Mouse (Mus musculus) forebrain, embryonic 13.5 days (tissue): ENCODE measurements around the gene Gjb4. TPM values are rescaled to one million over a fixed set of nuclear protein-coding genes. Genes with fewer than 3 reads are reported as not detected.
A peak's percentile ranks its signal among the peaks of the same experiment; 100 is the strongest.

ENCODE experiments used
- ATAC-seq: fragments of 200-750 bp; cut with Nextera tagmentation; 2 replicates; pipeline ENCODE4 v1.8.0; 2017
- H3K27ac ChIP-seq: fragments of 300-500 bp; sonication (generic); 2 replicates; pipeline ENCODE4 v1.5.1; 2015; ENCODE audit warnings: inconsistent platforms, mild to moderate bottlenecking, moderate library complexity
- H3K27me3 ChIP-seq: fragments of 300-500 bp; sonication (generic); 2 replicates; pipeline ENCODE4 v1.6.1; 2015; ENCODE audit warnings: mild to moderate bottlenecking, inconsistent platforms
- H3K36me3 ChIP-seq: fragments of 300-500 bp; sonication (generic); 2 replicates; pipeline ENCODE4 v1.6.1; 2015; ENCODE audit warnings: mild to moderate bottlenecking, inconsistent platforms; ENCODE audit not compliant: poor library complexity, severe bottlenecking
- H3K4me1 ChIP-seq: fragments of 300-500 bp; sonication (generic); 2 replicates; pipeline ENCODE4 v1.6.1; 2015; ENCODE audit warnings: inconsistent platforms
- H3K4me2 ChIP-seq: fragments of 300-500 bp; sonication (generic); 2 replicates; pipeline ENCODE4 v1.6.1; 2015; ENCODE audit warnings: inconsistent platforms, mild to moderate bottlenecking, moderate library complexity
- H3K4me3 ChIP-seq: fragments of 300-500 bp; sonication (generic); 2 replicates; pipeline ENCODE4 v1.5.1; 2015; ENCODE audit warnings: mild to moderate bottlenecking, inconsistent platforms
- H3K9ac ChIP-seq: fragments of 300-500 bp; sonication (generic); 2 replicates; pipeline ENCODE4 v1.6.1; 2015; ENCODE audit warnings: mild to moderate bottlenecking, inconsistent platforms
- H3K9me3 ChIP-seq: fragments of 300-500 bp; sonication (generic); replicated peaks from 2 replicates; pipeline ENCODE4 v1.6.1; 2016; ENCODE audit warnings: inconsistent platforms
- WGBS: fragments of 180-500 bp; shearing (Covaris S2); methylation state at CpG from one replicate; pipeline ENCODE4 v1.1.7; 2015; 5-methylcytosine and 5-hydroxymethylcytosine counted together
- polyA plus RNA-seq: library from polyadenylated mRNA; unstranded; fragments of >200 nt; fragmentation: Nextera tagmentation; extraction: Ambion mirVana; gene quantifications from 2 replicates; pipeline ENCODE4 v1.2.1, GENCODE M21; 2015

Gene Gjb4
- polyA plus RNA-seq, 1 experiment from 2014 or later: not detected

DNA sequence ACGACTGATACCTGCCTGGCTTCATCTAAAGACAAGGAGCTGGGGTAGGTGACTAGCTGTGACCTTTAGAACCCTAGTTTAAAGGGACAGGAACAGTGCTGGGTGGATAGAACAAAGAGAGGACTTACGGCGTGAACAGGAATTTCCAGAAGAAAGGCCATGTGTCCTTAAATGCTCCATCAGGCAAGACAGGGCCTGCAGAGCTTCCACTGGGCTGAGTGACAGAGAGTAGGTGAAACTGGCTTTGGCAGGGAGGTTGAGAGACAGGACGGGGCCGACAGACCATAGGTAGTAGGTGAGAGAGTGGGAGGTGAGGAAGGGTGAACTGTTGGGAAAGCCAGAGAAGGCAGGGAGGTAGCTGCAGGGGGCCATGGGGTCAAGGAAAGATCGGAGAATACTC is 12.5 kb downstream of the Gjb4 start:
- no peak overlapping the region for H3K27ac ChIP-seq
- H3K9ac ChIP-seq: no peak overlapping the region
- H3K9me3 ChIP-seq: no peaks in the 10 kb centered on the region
- H3K4me3 ChIP-seq: no peak overlapping the region
- ATAC-seq: no peak
- H3K4me2 ChIP-seq: no peak overlapping the region
- WGBS: 68% methylated on average over 6 of the region's 6 CpGs
- no peaks in the 10 kb centered on the region for H3K4me1 ChIP-seq
- H3K27me3 ChIP-seq: no peaks in the 10 kb centered on the region
- no peaks in the 10 kb centered on the region for H3K36me3 ChIP-seq

DNA sequence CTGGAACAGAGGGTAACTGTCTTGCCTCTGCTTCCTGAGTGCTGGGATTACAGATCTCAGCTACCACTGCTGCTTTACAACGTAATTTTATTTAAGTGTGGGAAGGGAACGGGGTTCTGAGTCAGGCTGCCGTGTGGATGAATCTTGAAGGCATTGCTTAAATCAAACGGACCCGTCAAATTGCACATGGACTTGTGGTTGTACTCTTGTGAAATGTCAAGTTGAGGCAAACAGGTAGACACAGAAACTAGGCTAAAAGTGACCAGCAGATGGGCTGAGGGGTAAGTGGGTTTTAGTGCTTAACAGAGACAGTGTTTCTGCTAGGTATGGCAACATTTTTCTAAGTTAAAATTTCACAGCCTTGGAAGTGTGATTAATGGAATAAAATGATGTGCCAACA is 16.2 kb downstream of the Gjb4 start:
- H3K4me1 ChIP-seq: no peaks in the 10 kb centered on the region
- 0 out of 2 replicates have a peak, but pooled peaks cover 3% of the 10 kb centered on the region for H3K27me3 ChIP-seq
- no peak overlapping the region for H3K4me3 ChIP-seq
- H3K9ac ChIP-seq: no peak overlapping the region
- no peak overlapping the region for H3K4me2 ChIP-seq
- no peaks in the 10 kb centered on the region for H3K36me3 ChIP-seq
- H3K27ac ChIP-seq: no peak overlapping the region
- ATAC-seq: no peak
- WGBS: 94% methylated on average over 5 of the region's 5 CpGs
- H3K9me3 ChIP-seq: no peaks in the 10 kb centered on the region

GRCm38 (mm10) chr4:127334870-127335504 is 18.9 kb downstream of the Gjb4 start:
- Histone ChIP-seq H3K9me3 (no peaks in the 10 kb centered on the region), H3K27ac (no peak overlapping the region), H3K9ac (no peak overlapping the region), H3K4me2 (no peak overlapping the region), H3K4me1 (peaks cover 14% of the 10 kb centered on the region), H3K4me3 (no peak overlapping the region), H3K27me3 (peaks cover 30% of the 10 kb centered on the region), H3K36me3 (no peaks in the 10 kb centered on the region)
- no peak for ATAC-seq
- 58% methylated on average over 5 of the region's 5 CpGs for WGBS

DNA sequence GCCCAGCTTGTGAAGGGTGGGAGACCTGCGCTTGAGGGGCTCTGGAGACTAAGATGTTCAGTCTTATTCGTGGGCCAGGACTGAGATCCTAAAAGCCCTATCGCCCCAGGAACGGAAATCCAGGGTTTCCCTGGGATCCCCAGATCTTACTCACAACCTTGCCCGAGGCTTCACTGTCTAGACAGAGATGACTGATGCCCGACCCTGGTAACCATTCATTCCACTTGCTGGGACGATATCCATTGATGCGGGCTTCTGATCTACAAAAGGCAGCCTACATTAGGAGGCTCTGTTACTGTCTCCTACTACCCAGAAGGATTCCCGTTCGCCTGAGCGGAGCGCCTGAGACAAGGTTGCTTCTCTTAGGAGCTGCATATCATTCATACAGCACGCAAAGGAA is 22.7 kb downstream of the Gjb4 start:
- no peak for ATAC-seq
- Histone ChIP-seq H3K4me3 (no peak overlapping the region), H3K36me3 (no peaks in the 10 kb centered on the region), H3K4me2 (no peak overlapping the region), H3K27ac (no peak overlapping the region), H3K4me1 (peaks cover 20% of the 10 kb centered on the region), H3K9me3 (no peaks in the 10 kb centered on the region), H3K9ac (no peak overlapping the region), H3K27me3 (peaks cover 60% of the 10 kb centered on the region)
- 24% methylated on average over 13 of the region's 13 CpGs for WGBS

- Histone ChIP-seq H3K4me2 (peak within 1 kb of the TSS; percentile 43), H3K4me1 (peaks cover 20% of the 10 kb centered on the region), H3K36me3 (no peaks in the 10 kb centered on the region), H3K4me3 (peak within 1 kb of the TSS; percentile 9), H3K27me3 (peaks cover 67% of the 10 kb centered on the region), H3K9ac (no peak within 1 kb of the TSS), H3K27ac (no peak within 1 kb of the TSS), H3K9me3 (no peaks in the 10 kb centered on the region)
- ATAC-seq: no peak
- WGBS: under 1% methylated on average over 48 of the region's 49 CpGs
These were observed 23.4 kb downstream of the Gjb4 start, which contains the start of gene Gjb3 for GRCm38 (mm10) chr4:127330181-127331100. Gene Gjb3, minus strand, starts transcription at chr4:127330844.

GRCm38 (mm10) chr4:127329751-127330150 is 24.1 kb downstream of the Gjb4 start:
- no peak overlapping the region for H3K9ac ChIP-seq
- H3K4me3 ChIP-seq: peak overlapping the region; percentile 9
- H3K4me2 ChIP-seq: peak overlapping the region; percentile 43
- peaks cover 20% of the 10 kb centered on the region for H3K4me1 ChIP-seq
- peaks cover 72% of the 10 kb centered on the region for H3K27me3 ChIP-seq
- H3K27ac ChIP-seq: no peak overlapping the region
- H3K36me3 ChIP-seq: no peaks in the 10 kb centered on the region
- WGBS: 2% methylated on average over 13 of the region's 13 CpGs
- no peak for ATAC-seq
- no peaks in the 10 kb centered on the region for H3K9me3 ChIP-seq

- no peak overlapping the region for H3K4me3 ChIP-seq
- WGBS: 10% methylated on average over 3 of the region's 3 CpGs
- no peak overlapping the region for H3K9ac ChIP-seq
- H3K27ac ChIP-seq: no peak overlapping the region
- H3K9me3 ChIP-seq: no peaks in the 10 kb centered on the region
- H3K27me3 ChIP-seq: peaks cover 72% of the 10 kb centered on the region
- H3K36me3 ChIP-seq: no peaks in the 10 kb centered on the region
- no peak overlapping the region for H3K4me2 ChIP-seq
- peaks cover 20% of the 10 kb centered on the region for H3K4me1 ChIP-seq
- no peak for ATAC-seq
These were observed 24.8 kb downstream of the Gjb4 start for GRCm38 (mm10) chr4:127329046-127329445.

GRCm38 (mm10) chr4:127328378-127328777 is 25.5 kb downstream of the Gjb4 start:
- WGBS: 74% methylated on average over 7 of the region's 7 CpGs
- H3K4me1 ChIP-seq: peaks cover 20% of the 10 kb centered on the region
- H3K4me2 ChIP-seq: no peak overlapping the region
- H3K9me3 ChIP-seq: no peaks in the 10 kb centered on the region
- no peak overlapping the region for H3K4me3 ChIP-seq
- H3K27me3 ChIP-seq: peaks cover 72% of the 10 kb centered on the region
- no peak for ATAC-seq
- H3K27ac ChIP-seq: no peak overlapping the region
- no peak overlapping the region for H3K9ac ChIP-seq
- H3K36me3 ChIP-seq: no peaks in the 10 kb centered on the region

GRCm38 (mm10) chr4:127327749-127328148 is 26.1 kb downstream of the Gjb4 start:
- Histone ChIP-seq H3K4me3 (no peak overlapping the region), H3K27me3 (peaks cover 69% of the 10 kb centered on the region), H3K9me3 (no peaks in the 10 kb centered on the region), H3K4me2 (no peak overlapping the region), H3K36me3 (no peaks in the 10 kb centered on the region), H3K4me1 (peaks cover 20% of the 10 kb centered on the region), H3K27ac (no peak overlapping the region), H3K9ac (no peak overlapping the region)
- WGBS: 83% methylated on average over 6 of the region's 6 CpGs
- no peak for ATAC-seq

DNA sequence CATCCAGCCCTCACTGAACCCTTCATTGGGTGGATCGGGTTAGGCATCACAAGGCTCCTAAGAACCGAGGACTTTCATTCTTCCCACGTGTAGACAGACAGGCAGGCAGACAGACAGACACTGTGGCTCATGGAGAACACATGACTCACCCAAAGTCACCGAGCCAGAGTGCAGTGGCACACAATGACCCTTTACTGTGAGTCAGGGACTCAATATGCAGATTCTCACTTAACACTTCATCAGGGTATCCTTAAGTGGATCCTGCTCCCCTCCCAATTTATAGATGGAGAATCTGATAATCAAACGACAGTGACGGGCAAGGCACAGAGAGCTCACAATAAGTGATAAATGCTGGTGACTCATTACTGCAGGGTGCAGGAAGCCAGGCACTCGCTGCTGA is 26.6 kb downstream of the Gjb4 start:
- Histone ChIP-seq H3K4me1 (peaks cover 20% of the 10 kb centered on the region), H3K36me3 (no peaks in the 10 kb centered on the region), H3K27me3 (peaks cover 65% of the 10 kb centered on the region), H3K4me2 (no peak overlapping the region), H3K9me3 (no peaks in the 10 kb centered on the region), H3K9ac (no peak overlapping the region), H3K4me3 (no peak overlapping the region), H3K27ac (no peak overlapping the region)
- ATAC-seq: no peak
- WGBS: 68% methylated on average over 7 of the region's 7 CpGs

DNA sequence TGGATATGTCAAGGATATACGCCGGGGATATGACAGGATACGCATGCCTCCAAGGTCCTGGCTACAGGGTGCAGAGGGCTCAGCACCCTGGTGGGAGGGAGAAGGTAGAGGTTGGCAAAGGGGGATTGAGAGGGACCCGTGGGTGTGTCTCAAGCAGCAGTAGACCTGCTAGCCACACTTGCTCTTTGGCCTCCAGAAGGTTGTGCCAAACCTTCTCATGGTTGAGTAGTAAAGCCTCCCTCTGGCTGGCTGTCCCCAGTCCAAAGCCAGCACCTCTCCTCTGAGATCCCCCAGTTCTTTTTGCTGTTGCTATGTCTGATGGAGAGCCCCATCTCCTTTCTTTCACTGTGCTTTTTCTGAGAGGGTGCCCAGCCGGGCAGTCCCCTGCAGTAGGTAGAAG is 28.6 kb downstream of the Gjb4 start:
- Histone ChIP-seq H3K4me1 (peaks cover 9% of the 10 kb centered on the region), H3K27me3 (peaks cover 45% of the 10 kb centered on the region), H3K9me3 (no peaks in the 10 kb centered on the region), H3K27ac (no peak overlapping the region), H3K4me2 (no peak overlapping the region), H3K36me3 (no peaks in the 10 kb centered on the region), H3K4me3 (no peak overlapping the region), H3K9ac (no peak overlapping the region)
- no peak for ATAC-seq
- 89% methylated on average over 5 of the region's 5 CpGs for WGBS

DNA sequence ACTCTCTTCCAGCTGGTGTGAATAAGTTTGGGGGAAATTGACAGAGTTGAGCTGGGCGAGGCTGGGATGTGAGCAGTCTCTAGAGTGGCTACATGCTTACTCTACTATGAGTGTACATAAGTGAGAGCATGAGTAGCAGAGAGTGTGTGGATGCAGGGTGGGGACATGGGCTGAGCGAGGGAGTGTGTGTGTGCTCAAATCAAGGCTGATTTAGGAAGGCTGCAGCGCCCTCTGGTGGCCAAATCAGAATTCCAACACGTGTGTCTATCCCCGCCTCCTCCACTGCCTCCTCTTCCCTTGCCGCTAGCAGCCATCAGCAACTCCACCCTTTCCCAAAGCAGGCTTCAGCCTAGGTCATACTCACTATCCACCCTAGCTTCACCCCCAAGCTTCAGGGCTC is 29.1 kb downstream of the Gjb4 start:
- Histone ChIP-seq H3K9ac (no peak overlapping the region), H3K9me3 (no peaks in the 10 kb centered on the region), H3K36me3 (no peaks in the 10 kb centered on the region), H3K4me1 (peaks cover 3% of the 10 kb centered on the region), H3K4me3 (no peak overlapping the region), H3K4me2 (no peak overlapping the region), H3K27me3 (peaks cover 40% of the 10 kb centered on the region), H3K27ac (no peak overlapping the region)
- 8% methylated on average over 6 of the region's 6 CpGs for WGBS
- ATAC-seq: peak; percentile 59
